Mouse (Mus musculus) gastrocnemius, adult 18-20 months (tissue): ENCODE results near the gene Vdr. TPM values are rescaled to one million over a fixed set of nuclear protein-coding genes. Genes with fewer than 3 reads are reported as not detected.
"Not testable (repeated sequence)": the region's sequence is repeated elsewhere in the genome, so short reads cannot be mapped to it uniquely, and the experiment has no call there.

Experiments
- DNase-seq: peaks from one replicate; pipeline ENCODE4 v3.0.0; 2021; ENCODE audit warnings: low spot score
- total RNA-seq, 2 experiments: library from RNA; stranded (reverse); gene quantifications; 2 replicates each; pipeline ENCODE4 v1.2.3; 2021

Vdr gene
- total RNA-seq, 2 experiments from 2014 or later = 0.09 TPM

DNA sequence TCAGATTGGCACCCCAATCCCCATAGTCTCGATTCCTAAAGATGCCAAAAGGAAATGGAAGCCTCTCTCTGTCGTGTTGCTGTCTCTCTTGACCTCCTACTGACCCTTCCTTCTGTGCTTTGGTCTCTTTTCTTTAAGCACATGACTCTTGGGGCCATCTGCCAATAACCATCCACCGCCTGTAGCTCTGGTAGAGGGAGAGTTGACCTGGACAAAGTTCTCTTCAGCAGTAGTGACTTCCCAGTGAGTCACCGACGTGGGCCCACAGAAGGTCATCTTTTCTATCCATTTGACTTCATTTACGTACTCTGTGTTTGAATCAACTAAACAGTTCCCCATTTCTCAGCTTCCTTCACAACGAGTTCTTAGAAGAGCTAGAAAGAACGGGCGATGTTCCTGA lies 30.0 kb downstream of the Vdr start:
- no peak for DNase-seq

GRCm38 (mm10) chr15:97878696-97879328 lies 31.6 kb downstream of the Vdr start:
- DNase-seq = peak; percentile 10

- no peak for DNase-seq
These were observed 34.6 kb downstream of the Vdr start for GRCm38 (mm10) chr15:97875784-97876183.

DNA sequence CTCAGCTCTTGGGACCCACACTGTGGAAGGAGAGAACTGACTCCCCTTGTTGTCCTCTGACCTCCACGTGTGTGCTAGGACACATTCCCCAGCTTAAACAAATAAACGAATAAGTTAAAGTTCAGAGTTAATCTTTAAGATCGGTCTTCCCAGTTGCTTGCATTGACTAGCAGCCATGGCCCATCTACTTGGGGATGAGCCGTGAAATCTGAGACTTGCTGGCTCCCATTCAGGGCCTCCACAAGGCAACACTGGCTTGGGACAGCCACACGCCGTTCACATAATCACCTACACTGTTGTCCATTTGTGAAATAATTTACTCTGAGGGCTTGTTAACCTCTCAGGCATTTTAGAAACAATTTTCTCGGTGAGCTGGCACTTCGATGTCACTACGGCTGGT lies 36.7 kb downstream of the Vdr start:
- DNase-seq = no peak

- DNase-seq = no peak
These were observed 38.3 kb downstream of the Vdr start for GRCm38 (mm10) chr15:97872161-97872560.

DNA sequence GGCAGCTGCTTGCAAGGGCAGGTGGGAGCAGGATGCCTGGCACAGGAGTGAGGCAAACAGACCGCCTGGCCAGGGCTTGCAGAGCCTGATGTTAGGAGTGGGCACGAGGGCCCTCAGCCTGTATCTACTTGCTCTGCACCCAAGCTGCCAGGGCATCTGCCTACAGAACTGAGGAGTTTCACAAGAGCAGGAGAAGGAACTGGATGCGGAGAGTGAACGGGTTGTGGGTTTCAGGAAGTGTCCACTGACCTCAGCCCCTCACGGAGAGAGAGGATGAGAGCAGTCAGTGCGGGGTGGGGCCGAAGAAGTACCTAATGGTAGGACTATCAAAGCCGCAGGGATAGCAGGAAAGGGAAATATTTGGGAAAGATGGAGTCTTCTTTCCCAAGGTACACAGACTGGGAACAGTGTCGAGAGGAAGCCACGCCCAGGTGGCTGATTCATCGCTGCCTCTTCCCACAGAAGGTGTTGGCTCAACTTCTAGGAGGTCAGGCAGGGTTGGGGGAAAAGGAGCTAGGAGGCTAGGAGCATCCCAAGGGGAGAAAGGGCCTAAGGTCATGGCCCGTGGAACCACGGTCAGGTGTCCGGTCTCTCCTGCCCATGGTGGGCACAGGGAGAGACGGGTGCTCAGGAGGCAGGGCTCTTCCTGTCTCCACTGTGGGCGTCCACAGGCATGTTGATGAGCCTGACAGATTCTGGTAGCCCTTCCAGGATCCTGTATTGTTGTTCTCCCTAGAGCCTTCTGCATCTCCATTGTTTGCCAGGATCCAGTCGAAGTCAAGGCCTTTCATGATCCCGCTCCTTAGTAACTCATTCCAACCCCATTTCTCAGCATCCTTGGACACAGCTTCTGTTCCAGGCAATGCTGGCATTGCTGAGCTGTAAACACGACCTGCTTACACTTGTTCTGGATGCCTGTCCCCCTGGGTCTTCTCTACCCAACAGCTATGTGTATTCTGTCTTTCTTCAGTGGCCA lies 39.1 kb downstream of the Vdr start:
- DNase-seq = no peak

DNA sequence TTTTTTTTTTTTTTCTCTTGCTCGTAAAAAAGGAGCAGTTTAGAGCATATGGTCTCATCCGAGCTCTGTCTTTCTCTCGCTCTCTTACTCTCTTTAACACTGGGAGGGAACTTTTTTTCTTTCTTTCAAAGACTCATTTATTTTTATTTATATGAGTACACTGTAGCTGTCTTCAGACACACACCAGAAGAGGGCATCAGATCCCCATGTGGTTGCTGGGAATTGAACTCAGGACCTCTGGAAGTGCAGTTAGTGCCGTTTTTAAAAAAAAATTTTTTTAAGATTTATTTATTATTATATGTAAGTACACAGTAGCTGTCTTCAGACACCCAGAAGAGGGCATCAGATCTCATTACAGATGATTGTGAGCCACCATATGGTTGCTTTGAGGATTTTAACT lies 40.3 kb downstream of the Vdr start:
- not testable (repeated sequence) for DNase-seq

GRCm38 (mm10) chr15:97868985-97869384 lies 41.4 kb downstream of the Vdr start:
- no peak for DNase-seq

DNA sequence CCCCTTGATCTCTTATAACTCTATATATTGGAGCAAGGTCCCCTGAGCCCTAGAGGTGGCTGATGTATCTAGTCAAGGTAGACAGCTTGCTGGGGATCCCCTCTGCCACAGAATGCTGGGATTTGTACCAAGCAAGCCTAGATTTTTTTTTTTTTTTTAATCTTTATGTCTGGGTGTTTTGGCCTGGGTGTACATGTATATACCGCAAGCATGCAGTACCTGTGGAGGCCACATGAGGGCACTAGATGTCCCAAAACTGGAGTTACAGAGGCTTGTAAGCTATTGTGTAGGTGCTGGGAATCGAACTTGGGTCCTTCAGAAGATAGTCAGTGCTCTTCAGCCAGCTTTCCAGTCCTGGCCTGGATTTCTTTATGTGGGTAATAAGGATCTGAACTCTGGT lies 44.4 kb downstream of the Vdr start:
- DNase-seq = no peak

- DNase-seq = no peak
These were observed 45.3 kb downstream of the Vdr start for GRCm38 (mm10) chr15:97865175-97865574.

GRCm38 (mm10) chr15:97864361-97865045 lies 45.9 kb downstream of the Vdr start:
- DNase-seq = no peak

DNA sequence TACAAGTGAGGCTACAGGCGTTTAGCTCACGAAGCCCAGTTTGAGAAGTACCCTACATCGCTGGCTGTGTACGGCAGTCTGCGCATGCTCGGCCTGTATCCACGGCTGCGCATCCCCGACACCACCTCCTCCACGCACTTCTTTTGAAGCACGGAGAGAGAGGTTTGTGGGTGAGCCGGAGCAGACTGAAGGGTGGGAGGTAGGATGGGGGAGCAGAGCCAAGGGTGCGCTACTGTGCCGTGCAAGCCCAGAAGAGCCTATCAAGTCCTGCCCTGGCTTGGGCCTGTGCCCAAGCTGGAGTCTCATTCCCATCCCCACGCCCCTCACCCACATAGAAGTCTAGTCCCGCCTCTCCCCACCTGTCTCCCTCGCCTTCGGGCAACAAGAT lies 46.9 kb downstream of the Vdr start:
- no peak for DNase-seq

- DNase-seq = no peak
These were observed 47.4 kb downstream of the Vdr start for GRCm38 (mm10) chr15:97862881-97863493.

GRCm38 (mm10) chr15:97860353-97860752 lies 50.1 kb downstream of the Vdr start:
- no peak for DNase-seq

GRCm38 (mm10) chr15:97858431-97858830 lies 52.0 kb downstream of the Vdr start:
- no peak for DNase-seq

GRCm38 (mm10) chr15:97854551-97854950 lies 55.9 kb downstream of the Vdr start:
- DNase-seq = no peak

- no peak for DNase-seq
These were observed 56.4 kb downstream of the Vdr start for GRCm38 (mm10) chr15:97854059-97854458.

- DNase-seq = no peak
These were observed 58.1 kb downstream of the Vdr start for GRCm38 (mm10) chr15:97852291-97852690.

GRCm38 (mm10) chr15:97851011-97851410 lies 59.4 kb downstream of the Vdr start:
- DNase-seq = no peak

DNA sequence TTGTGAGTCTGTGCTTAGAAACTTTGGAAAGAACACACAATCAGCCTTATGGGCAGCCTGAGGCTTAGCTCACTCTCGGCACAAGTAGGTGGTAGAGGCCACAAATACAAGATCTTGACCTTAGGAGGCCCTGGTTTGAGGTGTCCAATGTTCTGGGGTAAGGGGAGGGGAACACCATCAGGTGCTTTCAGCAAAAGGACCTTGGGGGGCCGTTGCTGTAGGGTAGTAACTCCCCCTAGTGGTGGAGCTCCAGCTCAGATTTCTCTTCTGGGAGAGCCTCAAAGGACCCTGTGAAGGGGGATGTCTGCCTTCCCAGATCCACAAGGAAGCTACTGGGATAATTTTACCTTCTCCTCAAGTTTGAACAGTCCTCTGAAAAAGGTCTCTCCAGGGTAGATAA lies 60.0 kb downstream of the Vdr start:
- DNase-seq = no peak

DNA sequence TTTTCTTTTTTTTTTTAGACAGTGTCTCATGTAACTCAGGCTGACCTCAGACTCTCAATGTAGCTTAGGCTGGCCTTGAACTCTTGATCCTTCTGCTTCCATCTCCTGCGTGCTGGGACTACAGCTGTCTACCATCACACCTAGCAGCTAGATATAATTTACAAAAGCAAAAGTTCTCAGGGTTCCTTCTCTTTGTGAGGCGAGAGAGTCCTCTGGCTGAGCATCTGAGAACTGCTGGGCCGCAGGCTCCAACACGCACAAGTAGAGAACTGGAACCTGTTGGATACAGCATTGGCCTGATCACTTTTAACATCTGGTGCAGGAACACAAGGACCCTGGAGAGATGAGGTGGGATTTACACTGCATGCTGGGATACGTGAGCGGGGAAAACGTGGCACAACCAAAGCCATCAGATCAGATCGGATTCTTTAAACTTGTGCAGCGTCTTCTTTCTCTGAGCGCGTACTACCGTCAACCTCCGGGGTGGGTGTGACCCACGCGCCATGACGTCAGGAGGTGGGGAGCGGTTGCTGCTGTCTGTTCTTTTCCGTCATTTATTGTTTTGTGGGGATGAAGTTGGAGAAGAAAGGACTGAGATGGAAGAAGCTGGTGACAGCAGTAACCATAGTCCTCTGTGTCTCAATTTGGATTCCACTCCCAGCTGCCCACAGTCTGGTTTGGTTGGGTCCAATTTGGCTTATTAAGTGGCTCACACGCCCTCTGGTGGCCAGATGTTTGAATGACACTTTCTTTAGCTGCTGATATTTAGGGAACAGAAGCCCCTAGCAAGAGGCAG lies 61.1 kb downstream of the Vdr start:
- DNase-seq = peak; percentile 92
